17 mouse cellular contexts compared by ENCODE assay signal in genomic region chr3:58922636-58923035, GRCm38 (mm10). TPM values are rescaled to one million over a fixed set of nuclear protein-coding genes. Genes with fewer than 3 reads are reported as not detected.
"Had no signal": no experiment of that assay in that cellular context is flagged by ENCODE, and none has a peak within 500 bp of the region (broad histone marks: within the 10 kb centered on the region; RNA-seq: fewer than 3 reads in every experiment).

No protein-coding gene starts in this region.

- H3K36me3 ChIP-seq: intestine, embryonic 15.5 days; limb, embryonic 12.5 days; liver, embryonic 13.5 days; lung, embryonic 15.5 days; midbrain, embryonic 12.5 days had no signal

- ATAC-seq: intestine, embryonic 15.5 days; liver, postnatal 0 days had no signal

- H3K27ac ChIP-seq: intestine, embryonic 15.5 days; layer of hippocampus, adult 2 months; limb, embryonic 12.5 days; liver, embryonic 13.5 days; lung, embryonic 15.5 days; macrophage; midbrain, embryonic 12.5 days had no signal

- H3K27me3 ChIP-seq: intestine, embryonic 15.5 days; limb, embryonic 12.5 days; liver, embryonic 13.5 days; lung, embryonic 15.5 days; midbrain, embryonic 12.5 days had no signal

- H3K4me3 ChIP-seq: intestine, embryonic 15.5 days; layer of hippocampus, adult 2 months; limb, embryonic 12.5 days; liver, embryonic 13.5 days; lung, embryonic 15.5 days; megakaryocyte, embryonic 14.5 days; midbrain, embryonic 12.5 days had no signal

- H3K9ac ChIP-seq: intestine, embryonic 15.5 days; limb, embryonic 12.5 days; liver, embryonic 13.5 days; liver, postnatal 0 days; lung, embryonic 15.5 days; midbrain, embryonic 12.5 days had no signal

- DNase-seq: kidney, adult 2 months; liver; liver, embryonic 13.5 days; liver, postnatal 0 days; lung, postnatal 14 days; right cerebral cortex, adult 18-20 months; right cerebral cortex, postnatal 25 days; thymus, postnatal 36 days had no signal

- H3K4me1 ChIP-seq: intestine, embryonic 15.5 days; liver, embryonic 13.5 days; lung, embryonic 15.5 days; midbrain, embryonic 12.5 days had no signal

- H3K9me3 ChIP-seq: intestine, embryonic 15.5 days; liver, embryonic 13.5 days; lung, embryonic 15.5 days; midbrain, embryonic 12.5 days had no signal

- H3K4me2 ChIP-seq: intestine, embryonic 15.5 days; limb, embryonic 12.5 days; liver, embryonic 13.5 days; lung, embryonic 15.5 days; midbrain, embryonic 12.5 days had no signal

RNA-seq across cellular contexts. Expression of gene Clrn1, which starts 37.5 kb away (rescaled TPM):
- polyA plus RNA-seq: intestine, embryonic 15.5 days; kidney, adult 2 months; liver, embryonic 13.5 days; liver, postnatal 0 days; macrophage; small intestine, adult 2 months; stomach, embryonic 16.5 days had no signal
